Mouse (Mus musculus): ENCODE results near the gene Smg7. TPM values are rescaled to one million over a fixed set of nuclear protein-coding genes. Genes with fewer than 3 reads are reported as not detected.

Smg7 gene
- total and polyA plus RNA-seq, 2 experiments from 2014 or later = 26.9 to 65.0 TPM

GRCm38 (mm10) chr1:152820911-152821695, 81.3 kb downstream of the Smg7 start:
- no peak overlapping the region for H3K4me3 ChIP-seq (ENCODE audit: low read length)
- H3K36me3 ChIP-seq (ENCODE audit: insufficient read depth, low read length) = no peaks in the 10 kb centered on the region
- TF ChIP-seq CTCF (IDR thresholded peaks at IDR 0.05; ENCODE audit: low read depth) = no peak
- H3K4me1 ChIP-seq (ENCODE audit: insufficient read depth, low read length) = peaks cover 10% of the 10 kb centered on the region
- H3K9ac ChIP-seq (replicated peaks; ENCODE audit: low read length) = no peak overlapping the region
- H3K27me3 ChIP-seq (ENCODE audit: insufficient read depth, low read length) = no peaks in the 10 kb centered on the region
- no peak overlapping the region for H3K4me2 ChIP-seq (ENCODE audit: low read depth, low read length)
- no peak for DNase-seq (ENCODE audit: low spot score)
- WGBS = 56% methylated on average over 7 of the region's 7 CpGs
- H3K9me3 ChIP-seq (ENCODE audit: low read length) = no peaks in the 10 kb centered on the region
- ATAC-seq = no peak
- H3K27ac ChIP-seq = no peak overlapping the region

- H3K27ac ChIP-seq = no peak overlapping the region
- 76% methylated on average over 6 of the region's 6 CpGs for WGBS
- no peaks in the 10 kb centered on the region for H3K9me3 ChIP-seq (ENCODE audit: low read length)
- peaks cover 10% of the 10 kb centered on the region for H3K4me1 ChIP-seq (ENCODE audit: insufficient read depth, low read length)
- no peak for TF ChIP-seq CTCF (IDR thresholded peaks at IDR 0.05; ENCODE audit: low read depth)
- no peaks in the 10 kb centered on the region for H3K27me3 ChIP-seq (ENCODE audit: insufficient read depth, low read length)
- ATAC-seq (no peak), DNase-seq (ENCODE audit: low spot score) (no peak)
- no peak overlapping the region for H3K4me2 ChIP-seq (ENCODE audit: low read depth, low read length)
- no peak overlapping the region for H3K9ac ChIP-seq (replicated peaks; ENCODE audit: low read length)
- no peak overlapping the region for H3K4me3 ChIP-seq (ENCODE audit: low read length)
- H3K36me3 ChIP-seq (ENCODE audit: insufficient read depth, low read length) = no peaks in the 10 kb centered on the region
Measured at GRCm38 (mm10) chr1:152819558-152819957, 82.9 kb downstream of the Smg7 start.

DNA sequence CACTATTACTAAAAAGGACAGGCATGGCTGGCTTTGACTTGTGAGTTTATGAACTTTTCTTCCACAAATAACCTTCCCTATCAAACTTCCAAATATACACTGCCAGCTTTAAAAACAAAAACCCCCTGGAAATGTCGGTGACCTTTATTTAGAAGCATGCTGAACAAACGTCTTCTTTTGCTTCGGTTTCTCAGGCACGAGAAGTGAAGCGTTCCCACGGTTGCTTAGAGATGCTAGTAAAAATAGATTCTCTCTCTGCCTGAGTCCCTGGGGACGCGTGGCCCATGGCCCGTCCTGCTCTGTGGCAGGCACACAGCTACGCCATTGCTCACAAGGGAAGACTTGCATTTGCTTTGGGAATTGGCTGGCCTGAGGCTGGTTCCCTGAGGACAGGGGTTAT, 84.7 kb downstream of the Smg7 start:
- ATAC-seq = no peak
- peak; percentile 74 for DNase-seq (ENCODE audit: low spot score)

DNA sequence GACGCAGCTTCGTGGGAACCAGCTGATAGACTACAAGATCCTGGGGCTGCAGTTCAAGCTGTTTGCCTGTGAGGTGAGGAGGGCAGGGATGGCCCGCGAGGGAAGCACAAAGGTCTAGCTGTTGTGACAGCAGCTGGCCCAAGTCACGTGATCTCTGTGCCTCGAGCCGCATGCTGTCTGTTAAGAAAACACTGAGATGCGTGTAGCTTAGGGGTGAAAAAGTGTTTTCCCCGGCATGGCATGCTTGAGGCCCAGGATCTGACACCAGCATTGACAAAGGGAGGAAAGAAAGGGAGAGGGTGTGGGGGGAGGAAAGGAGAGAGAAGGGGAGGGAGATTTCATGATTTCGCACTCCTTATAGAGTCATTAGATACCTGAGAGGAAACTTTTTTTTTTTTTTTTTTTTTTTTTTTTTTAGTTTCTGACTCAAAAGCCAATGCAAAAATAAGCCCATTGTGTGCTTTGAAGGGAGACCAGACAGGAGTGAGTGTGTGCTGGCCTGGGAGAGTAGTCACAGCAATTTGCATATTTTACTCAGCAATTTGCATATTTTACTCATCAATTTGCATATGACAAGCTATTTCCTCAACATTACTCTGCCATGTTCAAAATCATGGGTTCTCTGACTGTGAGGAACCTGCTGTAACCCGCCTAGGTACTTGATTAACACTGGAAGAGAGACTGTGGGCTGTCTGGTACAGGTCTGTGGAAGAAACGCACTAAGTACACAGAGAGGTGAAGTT, 85.2 kb downstream of the Smg7 start:
- no peak overlapping the region for H3K9ac ChIP-seq (replicated peaks; ENCODE audit: low read length)
- no peaks in the 10 kb centered on the region for H3K36me3 ChIP-seq (ENCODE audit: insufficient read depth, low read length)
- WGBS = 15% methylated on average over 12 of the region's 12 CpGs
- H3K4me2 ChIP-seq (ENCODE audit: low read depth, low read length) = no peak overlapping the region
- no peaks in the 10 kb centered on the region for H3K27me3 ChIP-seq (ENCODE audit: insufficient read depth, low read length)
- ATAC-seq = no peak; the same call in 1 of the 2 replicates
- H3K9me3 ChIP-seq (ENCODE audit: low read length) = no peaks in the 10 kb centered on the region
- peaks cover 10% of the 10 kb centered on the region for H3K4me1 ChIP-seq (ENCODE audit: insufficient read depth, low read length)
- no peak for TF ChIP-seq CTCF (IDR thresholded peaks at IDR 0.05; ENCODE audit: low read depth)
- no peak overlapping the region for H3K4me3 ChIP-seq (ENCODE audit: low read length)
- H3K27ac ChIP-seq = peak overlapping the region; percentile 36; the same call in 1 of the 2 replicates
- peak; percentile 53 for DNase-seq (ENCODE audit: low spot score)

More for the DNA sequence above, 84.7 kb downstream of the Smg7 start:
- H3K27ac ChIP-seq = peak overlapping the region; percentile 64; the same call in 1 of the 2 replicates
- peaks cover 10% of the 10 kb centered on the region for H3K4me1 ChIP-seq (ENCODE audit: insufficient read depth, low read length)
- WGBS = 7% methylated on average over 10 of the region's 10 CpGs
- no peak for TF ChIP-seq CTCF (IDR thresholded peaks at IDR 0.05; ENCODE audit: low read depth)
- H3K4me2 ChIP-seq (ENCODE audit: low read depth, low read length) = no peak overlapping the region
- no peaks in the 10 kb centered on the region for H3K9me3 ChIP-seq (ENCODE audit: low read length)
- H3K9ac ChIP-seq (replicated peaks; ENCODE audit: low read length) = no peak overlapping the region
- no peak overlapping the region for H3K4me3 ChIP-seq (ENCODE audit: low read length)
- no peaks in the 10 kb centered on the region for H3K27me3 ChIP-seq (ENCODE audit: insufficient read depth, low read length)
- H3K36me3 ChIP-seq (ENCODE audit: insufficient read depth, low read length) = no peaks in the 10 kb centered on the region

DNA sequence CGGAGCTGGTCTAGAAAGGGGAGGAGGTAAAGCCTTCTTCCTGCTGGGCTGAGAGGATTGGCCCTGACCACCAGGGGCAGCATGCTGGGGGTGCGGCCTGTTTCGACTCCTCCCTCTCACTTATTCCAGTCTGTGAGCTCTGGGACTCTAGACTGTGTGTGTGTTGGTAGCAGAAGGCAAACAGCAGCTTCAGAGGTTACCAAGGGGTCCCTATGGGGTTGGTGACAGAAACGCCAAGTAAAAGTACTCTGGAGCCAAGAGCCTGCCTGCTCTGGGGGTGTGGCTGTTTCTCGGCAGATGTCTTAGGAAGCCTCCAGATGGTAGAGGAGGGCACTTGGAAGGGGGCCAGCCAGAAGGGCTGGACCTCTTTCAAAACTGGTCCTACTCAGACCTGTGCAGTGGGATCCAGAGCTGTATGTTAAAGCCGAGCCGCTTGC, 87.2 kb downstream of the Smg7 start:
- H3K4me2 ChIP-seq (ENCODE audit: low read depth, low read length) = no peak overlapping the region
- H3K4me1 ChIP-seq (ENCODE audit: insufficient read depth, low read length) = peaks cover 10% of the 10 kb centered on the region
- no peaks in the 10 kb centered on the region for H3K9me3 ChIP-seq (ENCODE audit: low read length)
- peak; percentile 68 for TF ChIP-seq CTCF (IDR thresholded peaks at IDR 0.05; ENCODE audit: low read depth)
- ATAC-seq (peak; percentile 95), DNase-seq (ENCODE audit: low spot score) (peak; percentile 87)
- WGBS = 17% methylated on average over 7 of the region's 7 CpGs
- H3K4me3 ChIP-seq (ENCODE audit: low read length) = no peak overlapping the region
- H3K9ac ChIP-seq (replicated peaks; ENCODE audit: low read length) = no peak overlapping the region
- H3K27me3 ChIP-seq (ENCODE audit: insufficient read depth, low read length) = no peaks in the 10 kb centered on the region
- H3K36me3 ChIP-seq (ENCODE audit: insufficient read depth, low read length) = no peaks in the 10 kb centered on the region
- H3K27ac ChIP-seq = no peak overlapping the region

GRCm38 (mm10) chr1:152810533-152811439, 91.7 kb downstream of the Smg7 start:
- WGBS = 58% methylated on average over 13 of the region's 13 CpGs
- DNase-seq (ENCODE audit: low spot score) (no peak), ATAC-seq (no peak)
- Histone ChIP-seq H3K4me3 (ENCODE audit: low read length) (no peak overlapping the region), H3K4me1 (ENCODE audit: insufficient read depth, low read length) (peaks cover 5% of the 10 kb centered on the region; the same call in 1 of the 2 replicates), H3K27me3 (ENCODE audit: insufficient read depth, low read length) (no peaks in the 10 kb centered on the region), H3K27ac (no peak overlapping the region), H3K9ac (replicated peaks; ENCODE audit: low read length) (no peak overlapping the region), H3K36me3 (ENCODE audit: insufficient read depth, low read length) (no peaks in the 10 kb centered on the region), H3K9me3 (ENCODE audit: low read length) (no peaks in the 10 kb centered on the region), H3K4me2 (ENCODE audit: low read depth, low read length) (no peak overlapping the region)
- no peak for TF ChIP-seq CTCF (IDR thresholded peaks at IDR 0.05; ENCODE audit: low read depth)
